Mouse (Mus musculus) heart, embryonic 15.5 days (tissue): ENCODE measurements around the gene Hoxc8. TPM values are rescaled to one million over a fixed set of nuclear protein-coding genes. Genes with fewer than 3 reads are reported as not detected.

Experiments
- ATAC-seq: fragments of 200-750 bp; cut with Nextera tagmentation; replicated peaks from 2 replicates; pipeline ENCODE4 v1.8.0; 2017; ENCODE audit warnings: low read depth, moderate TSS enrichment; ENCODE audit not compliant: insufficient number of reproducible peaks, insufficient read depth, low FRiP score
- H3K27ac ChIP-seq: fragments of 300-500 bp; sonication (generic); 2 replicates; pipeline ENCODE4 v1.5.1; 2015; ENCODE audit warnings: mild to moderate bottlenecking, inconsistent platforms
- H3K27me3 ChIP-seq: fragments of 300-500 bp; sonication (generic); 2 replicates; pipeline ENCODE4 v1.6.1; 2015; ENCODE audit warnings: inconsistent platforms
- H3K36me3 ChIP-seq: fragments of 300-500 bp; sonication (generic); 2 replicates; pipeline ENCODE4 v1.6.1; 2015; ENCODE audit warnings: mild to moderate bottlenecking, inconsistent platforms
- H3K4me1 ChIP-seq: fragments of 300-500 bp; sonication (generic); replicated peaks from 2 replicates; pipeline ENCODE4 v1.6.1; 2015; ENCODE audit warnings: inconsistent platforms
- H3K4me2 ChIP-seq: fragments of 300-500 bp; sonication (generic); 2 replicates; pipeline ENCODE4 v1.6.1; 2015; ENCODE audit warnings: inconsistent platforms, mild to moderate bottlenecking, moderate library complexity
- H3K4me3 ChIP-seq: fragments of 300-500 bp; sonication (generic); 2 replicates; pipeline ENCODE4 v1.5.1; 2015; ENCODE audit warnings: mild to moderate bottlenecking, inconsistent platforms
- H3K9ac ChIP-seq: fragments of 300-500 bp; sonication (generic); 2 replicates; pipeline ENCODE4 v1.6.1; 2015; ENCODE audit warnings: mild to moderate bottlenecking, inconsistent platforms
- H3K9me3 ChIP-seq: fragments of 300-500 bp; sonication (generic); replicated peaks from 2 replicates; pipeline ENCODE4 v1.6.1; 2016; ENCODE audit warnings: inconsistent platforms
- WGBS: fragments of 180-500 bp; shearing (Covaris S2); methylation state at CpG from one replicate; pipeline ENCODE4 v1.1.7; 2015; ENCODE audit warnings: mixed read lengths; 5-methylcytosine and 5-hydroxymethylcytosine counted together
- polyA plus RNA-seq: library from polyadenylated mRNA; unstranded; fragments of >200 nt; fragmentation: Nextera tagmentation; extraction: Ambion mirVana; gene quantifications from 2 replicates; pipeline ENCODE4 v1.2.1, GENCODE M21; 2015

Gene Hoxc8
- polyA plus RNA-seq, result 0.16 TPM in 1 of 2 replicates, not detected in the other

- H3K4me3 ChIP-seq, result peak within 1 kb of the TSS; percentile 15
- no peak within 1 kb of the TSS for H3K27ac ChIP-seq
- WGBS, result 2% methylated on average over 69 of the region's 69 CpGs
- H3K9me3 ChIP-seq, result no peaks in the 10 kb centered on the region
- no peaks in the 10 kb centered on the region for H3K36me3 ChIP-seq
- H3K4me1 ChIP-seq, result peaks cover 7% of the 10 kb centered on the region; the same call in 1 of the 2 replicates
- H3K4me2 ChIP-seq, result peak within 1 kb of the TSS; percentile 16; the same call in 1 of the 2 replicates
- H3K9ac ChIP-seq, result no peak within 1 kb of the TSS
- no peak for ATAC-seq
- H3K27me3 ChIP-seq, result peaks cover 96% of the 10 kb centered on the region
Observed at GRCm38 (mm10) chr15:102990461-102991397, at the start of gene Hoxc8. Gene Hoxc8 (plus strand): TSS chr15:102990607.

- H3K27ac ChIP-seq, result no peak overlapping the region
- 0 out of 2 replicates have a peak overlapping the region, but pooled peaks have one; percentile 15 for H3K9ac ChIP-seq
- no peaks in the 10 kb centered on the region for H3K9me3 ChIP-seq
- peaks cover 100% of the 10 kb centered on the region for H3K27me3 ChIP-seq
- ATAC-seq, result no peak
- peak overlapping the region; percentile 35 for H3K4me3 ChIP-seq
- no peaks in the 10 kb centered on the region for H3K36me3 ChIP-seq
- under 1% methylated on average over 49 of the region's 53 CpGs for WGBS
- H3K4me2 ChIP-seq, result peak overlapping the region; percentile 55
- peaks cover 5% of the 10 kb centered on the region for H3K4me1 ChIP-seq
Observed at GRCm38 (mm10) chr15:102942739-102943467, 47.5 kb upstream of the Hoxc8 start.

GRCm38 (mm10) chr15:102943468-102943813 lies 47.0 kb upstream of the Hoxc8 start:
- Histone ChIP-seq H3K9me3 (no peaks in the 10 kb centered on the region), H3K27me3 (peaks cover 100% of the 10 kb centered on the region), H3K9ac (no peak overlapping the region), H3K27ac (no peak overlapping the region), H3K4me1 (peaks cover 5% of the 10 kb centered on the region), H3K4me3 (peak overlapping the region; percentile 35; the same call in 1 of the 2 replicates), H3K36me3 (no peaks in the 10 kb centered on the region), H3K4me2 (peak overlapping the region; percentile 55; the same call in 1 of the 2 replicates)
- 4% methylated on average over 5 of the region's 5 CpGs for WGBS
- ATAC-seq, result no peak

- ATAC-seq, result no peak
Observed at GRCm38 (mm10) chr15:102945185-102946077, 45.0 kb upstream of the Hoxc8 start.

GRCm38 (mm10) chr15:102947276-102947675 lies 43.1 kb upstream of the Hoxc8 start:
- Histone ChIP-seq H3K36me3 (no peaks in the 10 kb centered on the region), H3K9ac (no peak overlapping the region), H3K4me1 (peaks cover 5% of the 10 kb centered on the region), H3K9me3 (no peaks in the 10 kb centered on the region), H3K27ac (no peak overlapping the region), H3K27me3 (peaks cover 100% of the 10 kb centered on the region), H3K4me3 (no peak overlapping the region), H3K4me2 (no peak overlapping the region)
- 1% methylated on average over 9 of the region's 9 CpGs for WGBS
- no peak for ATAC-seq

More at GRCm38 (mm10) chr15:102945185-102946077, 45.0 kb upstream of the Hoxc8 start:
- peaks cover 100% of the 10 kb centered on the region for H3K27me3 ChIP-seq
- H3K9ac ChIP-seq, result no peak overlapping the region
- no peaks in the 10 kb centered on the region for H3K36me3 ChIP-seq
- H3K4me1 ChIP-seq, result peaks cover 5% of the 10 kb centered on the region
- no peak overlapping the region for H3K4me3 ChIP-seq
- 13% methylated on average over 22 of the region's 22 CpGs for WGBS
- H3K27ac ChIP-seq, result no peak overlapping the region
- no peaks in the 10 kb centered on the region for H3K9me3 ChIP-seq
- no peak overlapping the region for H3K4me2 ChIP-seq

- Histone ChIP-seq H3K4me2 (no peak overlapping the region), H3K27me3 (peaks cover 100% of the 10 kb centered on the region), H3K36me3 (no peaks in the 10 kb centered on the region), H3K4me1 (no peaks in the 10 kb centered on the region), H3K9ac (no peak overlapping the region), H3K4me3 (no peak overlapping the region), H3K9me3 (no peaks in the 10 kb centered on the region), H3K27ac (no peak overlapping the region)
- ATAC-seq, result no peak
- WGBS, result 13% methylated on average over 2 of the region's 2 CpGs
Observed at GRCm38 (mm10) chr15:102948842-102949241, 41.6 kb upstream of the Hoxc8 start.

- no peak overlapping the region for H3K4me2 ChIP-seq
- peaks cover 100% of the 10 kb centered on the region for H3K27me3 ChIP-seq
- no peaks in the 10 kb centered on the region for H3K4me1 ChIP-seq
- H3K4me3 ChIP-seq, result no peak overlapping the region
- no peaks in the 10 kb centered on the region for H3K36me3 ChIP-seq
- no peak overlapping the region for H3K27ac ChIP-seq
- ATAC-seq, result no peak
- 2% methylated on average over 20 of the region's 20 CpGs for WGBS
- no peaks in the 10 kb centered on the region for H3K9me3 ChIP-seq
- H3K9ac ChIP-seq, result no peak overlapping the region
Observed at GRCm38 (mm10) chr15:102949696-102950095, 40.7 kb upstream of the Hoxc8 start.

- Histone ChIP-seq H3K36me3 (no peaks in the 10 kb centered on the region), H3K9ac (no peak overlapping the region), H3K4me2 (no peak overlapping the region), H3K27me3 (peaks cover 100% of the 10 kb centered on the region), H3K9me3 (no peaks in the 10 kb centered on the region), H3K27ac (no peak overlapping the region), H3K4me1 (no peaks in the 10 kb centered on the region), H3K4me3 (no peak overlapping the region)
- WGBS, result 16% methylated on average over 2 of the region's 2 CpGs
- ATAC-seq, result no peak
Observed at GRCm38 (mm10) chr15:102950877-102951276, 39.5 kb upstream of the Hoxc8 start.

GRCm38 (mm10) chr15:102953561-102953960 lies 36.8 kb upstream of the Hoxc8 start:
- Histone ChIP-seq H3K4me1 (0 out of 2 replicates have a peak, but pooled peaks cover 3% of the 10 kb centered on the region), H3K36me3 (no peaks in the 10 kb centered on the region), H3K9ac (no peak overlapping the region), H3K9me3 (no peaks in the 10 kb centered on the region), H3K27me3 (peaks cover 100% of the 10 kb centered on the region), H3K4me2 (no peak overlapping the region), H3K27ac (no peak overlapping the region), H3K4me3 (no peak overlapping the region)
- ATAC-seq, result no peak
- WGBS, result 8% methylated on average over 6 of the region's 6 CpGs

- no peak for ATAC-seq
- H3K36me3 ChIP-seq, result no peaks in the 10 kb centered on the region
- no peak within 1 kb of the TSS; the same call in 1 of the 2 replicates for H3K4me3 ChIP-seq
- H3K27me3 ChIP-seq, result peaks cover 98% of the 10 kb centered on the region
- WGBS, result 2% methylated on average over 56 of the region's 57 CpGs
- no peaks in the 10 kb centered on the region for H3K9me3 ChIP-seq
- H3K9ac ChIP-seq, result no peak within 1 kb of the TSS
- H3K27ac ChIP-seq, result no peak within 1 kb of the TSS
- H3K4me2 ChIP-seq, result no peak within 1 kb of the TSS
- H3K4me1 ChIP-seq, result 0 out of 2 replicates have a peak, but pooled peaks cover 3% of the 10 kb centered on the region
Observed at GRCm38 (mm10) chr15:102954192-102955006, 36.0 kb upstream of the Hoxc8 start, which contains the start of gene Hoxc11. Gene Hoxc11 (plus strand): TSS chr15:102954427.
